Mouse (Mus musculus): Measurements from ENCODE around the gene Nwd1.

- TF ChIP-seq CTCF (IDR thresholded peaks at IDR 0.05; ENCODE audit: low read depth, low read length) (no peak), GATA1 (IDR thresholded peaks at IDR 0.05; ENCODE audit: borderline replicate concordance, low read length) (no peak), POLR2AphosphoS5 (IDR thresholded peaks at IDR 0.05; ENCODE audit: insufficient replicate concordance, low read depth, low read length) (no peak)
Measured at GRCm38 (mm10) chr8:72736868-72737267, 90.4 kb downstream of the Nwd1 start.
